Mouse (Mus musculus): Measurements from ENCODE around the gene Slc19a1.

GRCm38 (mm10) chr10:77062393-77063010 is 30.5 kb downstream of the Slc19a1 start:
- TF ChIP-seq HCFC1 (IDR thresholded peaks at IDR 0.05; ENCODE audit: borderline replicate concordance, insufficient read depth, low read length) (no peak), ZNF384 (IDR thresholded peaks at IDR 0.05; ENCODE audit: low read depth, low read length) (no peak)
